Mouse (Mus musculus) liver, embryonic 11.5 days (tissue): Measurements from ENCODE around the gene Pspc1. TPM values are rescaled to one million over a fixed set of nuclear protein-coding genes. Genes with fewer than 3 reads are reported as not detected.
A peak's percentile ranks its signal among the peaks of the same experiment; 100 is the strongest.

ENCODE experiments used
- ATAC-seq: fragments of 200-750 bp; cut with Nextera tagmentation; replicated peaks from 2 replicates; pipeline ENCODE4 v1.8.0; 2017; ENCODE audit warnings: moderate number of reproducible peaks, mild to moderate bottlenecking, moderate TSS enrichment, moderate library complexity; ENCODE audit not compliant: low FRiP score
- DNase-seq: peaks from one replicate; pipeline ENCODE4 v3.0.0-alpha.2; 2017; ENCODE audit warnings: low spot score
- H3K27ac ChIP-seq: fragments of 300-500 bp; sonication (generic); 2 replicates; pipeline ENCODE4 v1.5.1; 2014; ENCODE audit warnings: mild to moderate bottlenecking, low read depth, low read length, control low read depth
- H3K27me3 ChIP-seq: fragments of 300-500 bp; sonication (generic); replicated peaks from 2 replicates; pipeline ENCODE4 v1.6.1; 2014; ENCODE audit warnings: low read length, mixed read lengths; ENCODE audit not compliant: control insufficient read depth, insufficient read depth
- H3K36me3 ChIP-seq: fragments of 300-500 bp; sonication (generic); 2 replicates; pipeline ENCODE4 v1.6.1; 2014; ENCODE audit warnings: mild to moderate bottlenecking, low read length, moderate library complexity, mixed read lengths; ENCODE audit not compliant: control insufficient read depth, insufficient read depth
- H3K4me1 ChIP-seq: fragments of 300-500 bp; sonication (generic); replicated peaks from 2 replicates; pipeline ENCODE4 v1.6.1; 2014; ENCODE audit warnings: low read length, mixed read lengths; ENCODE audit not compliant: control insufficient read depth, insufficient read depth
- H3K4me2 ChIP-seq: fragments of 300-500 bp; sonication (generic); 2 replicates; pipeline ENCODE4 v1.6.1; 2014; ENCODE audit warnings: mild to moderate bottlenecking, control low read depth, moderate library complexity
- H3K4me3 ChIP-seq: fragments of 300-500 bp; sonication (generic); 2 replicates; pipeline ENCODE4 v1.5.1; 2014; ENCODE audit warnings: low read depth, low read length, control low read depth
- H3K9ac ChIP-seq: fragments of 300-500 bp; sonication (generic); 2 replicates; pipeline ENCODE4 v1.6.1; 2014; ENCODE audit warnings: low read depth, low read length, control low read depth
- H3K9me3 ChIP-seq: fragments of 300-500 bp; sonication (generic); 2 replicates; pipeline ENCODE4 v1.6.1; 2016; ENCODE audit warnings: low read length, inconsistent platforms, mixed read lengths; ENCODE audit not compliant: control insufficient read depth
- WGBS: fragments of 180-500 bp; shearing (Covaris S2); extraction: QIAGEN DNeasy Blood & Tissue Kit; methylation state at CpG from one replicate; pipeline ENCODE4 v1.1.7; 2014; 5-methylcytosine and 5-hydroxymethylcytosine counted together
- polyA plus RNA-seq: library from polyadenylated mRNA; unstranded; fragments of >200 nt; fragmentation: Nextera tagmentation; extraction: Ambion mirVana; gene quantifications from 2 replicates; pipeline ENCODE4 v1.2.1, GENCODE M21; 2014

Gene Pspc1
- polyA plus RNA-seq, 1 experiment from 2014 or later, result 33.8 TPM

DNA sequence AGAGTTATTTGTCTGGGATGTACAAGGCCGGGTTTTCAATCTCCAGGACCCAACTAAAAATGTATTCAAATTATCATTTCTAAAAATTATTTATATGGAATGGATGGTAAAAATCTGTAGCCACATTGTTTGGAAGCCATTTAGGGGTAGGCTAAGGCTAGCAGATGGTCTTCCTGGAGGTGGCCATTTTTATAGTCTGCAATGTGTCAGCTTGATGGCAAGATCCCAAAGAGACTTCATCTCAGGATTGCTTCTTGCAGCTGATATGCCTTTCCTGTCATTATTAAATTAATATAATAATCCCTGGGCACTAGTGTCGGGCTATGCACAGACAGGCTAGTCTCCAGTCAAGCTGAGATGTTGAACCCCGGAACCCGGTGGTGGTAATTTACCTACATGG lies 26.8 kb downstream of the Pspc1 start:
- H3K27ac ChIP-seq, result no peak overlapping the region
- DNase-seq, result no peak
- ATAC-seq, result no peak
- H3K27me3 ChIP-seq, result no peaks in the 10 kb centered on the region
- no peak overlapping the region for H3K4me2 ChIP-seq
- no peaks in the 10 kb centered on the region for H3K4me1 ChIP-seq
- no peaks in the 10 kb centered on the region for H3K9me3 ChIP-seq
- H3K4me3 ChIP-seq, result no peak overlapping the region
- no peak overlapping the region for H3K9ac ChIP-seq
- peaks cover 19% of the 10 kb centered on the region; the same call in 1 of the 2 replicates for H3K36me3 ChIP-seq
- 93% methylated on average over 4 of the region's 4 CpGs for WGBS

DNA sequence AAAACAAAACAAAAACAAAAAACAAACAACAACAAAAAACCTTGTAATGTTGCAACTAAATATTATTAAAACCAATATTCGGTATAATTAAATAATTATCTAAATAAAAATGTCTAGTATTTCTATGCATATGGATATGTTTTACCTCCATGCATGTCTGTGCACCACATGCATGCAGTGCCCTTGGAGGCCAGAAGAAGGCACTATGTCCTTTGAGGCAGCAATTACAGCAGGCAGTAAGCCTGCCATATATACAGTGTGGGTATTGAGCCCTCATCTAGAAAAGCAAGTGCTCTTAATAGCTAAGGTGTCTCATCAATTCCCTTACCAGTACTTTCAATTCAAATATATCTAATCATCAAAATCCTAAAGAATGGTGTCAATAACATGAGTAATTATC lies 37.9 kb downstream of the Pspc1 start:
- WGBS, result 79% methylated on average over 1 of the region's 1 CpGs
- no peak overlapping the region for H3K4me2 ChIP-seq
- H3K9ac ChIP-seq, result no peak overlapping the region
- DNase-seq, result no peak
- H3K4me1 ChIP-seq, result no peaks in the 10 kb centered on the region
- no peaks in the 10 kb centered on the region for H3K36me3 ChIP-seq
- ATAC-seq, result no peak
- no peak overlapping the region for H3K4me3 ChIP-seq
- no peaks in the 10 kb centered on the region for H3K9me3 ChIP-seq
- no peak overlapping the region for H3K27ac ChIP-seq
- no peaks in the 10 kb centered on the region for H3K27me3 ChIP-seq

DNA sequence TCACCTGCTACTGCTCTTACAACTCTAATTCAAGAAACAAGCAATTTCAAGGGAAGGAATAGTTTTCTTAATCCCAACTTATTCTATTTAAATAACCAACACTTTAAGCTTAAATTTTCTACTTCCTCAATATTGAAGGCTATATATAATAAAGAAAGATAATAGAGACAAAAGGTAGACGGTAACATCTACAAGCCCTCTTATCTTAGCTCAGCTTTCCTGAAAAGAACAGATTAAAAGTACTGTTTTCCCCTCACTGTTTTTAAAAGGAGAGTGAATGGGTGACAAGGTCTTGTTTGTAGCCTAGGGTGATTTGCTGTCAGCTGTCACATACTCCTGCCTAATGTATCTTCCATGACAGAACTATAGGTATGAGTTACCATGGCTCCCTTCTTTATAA lies 51.6 kb downstream of the Pspc1 start:
- WGBS, result 45% methylated on average over 1 of the region's 1 CpGs
- Histone ChIP-seq H3K4me3 (no peak overlapping the region), H3K36me3 (0 out of 2 replicates have a peak, but pooled peaks cover 2% of the 10 kb centered on the region), H3K9ac (no peak overlapping the region), H3K4me1 (no peaks in the 10 kb centered on the region), H3K27me3 (no peaks in the 10 kb centered on the region), H3K27ac (no peak overlapping the region), H3K4me2 (no peak overlapping the region), H3K9me3 (no peaks in the 10 kb centered on the region)
- no peak for DNase-seq
- no peak for ATAC-seq

DNA sequence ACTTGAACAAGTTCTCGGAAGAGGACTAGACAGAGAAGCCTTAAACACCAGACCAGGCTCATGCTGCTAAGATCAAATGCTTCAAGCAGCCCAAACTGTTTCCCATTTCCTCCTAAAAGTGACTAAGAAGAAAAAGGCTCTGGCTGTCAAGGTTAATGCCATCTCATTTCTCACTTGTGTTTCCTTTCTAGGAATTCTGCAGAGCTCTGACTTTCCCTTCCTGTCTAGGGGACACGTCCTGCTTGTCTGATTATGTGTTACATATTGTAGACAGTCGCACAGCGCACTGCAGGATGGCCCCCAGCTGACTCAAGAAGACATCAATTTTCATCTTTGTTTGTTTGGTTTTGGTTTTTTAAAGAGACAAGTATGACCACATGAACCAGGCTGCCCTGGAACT lies 72.4 kb downstream of the Pspc1 start:
- Histone ChIP-seq H3K4me1 (peaks cover 10% of the 10 kb centered on the region; the same call in 1 of the 2 replicates), H3K9me3 (no peaks in the 10 kb centered on the region), H3K27ac (no peak overlapping the region), H3K27me3 (no peaks in the 10 kb centered on the region), H3K4me2 (no peak overlapping the region), H3K4me3 (no peak overlapping the region), H3K36me3 (0 out of 2 replicates have a peak, but pooled peaks cover 2% of the 10 kb centered on the region), H3K9ac (no peak overlapping the region)
- ATAC-seq (no peak), DNase-seq (no peak)
- 72% methylated on average over 4 of the region's 4 CpGs for WGBS

DNA sequence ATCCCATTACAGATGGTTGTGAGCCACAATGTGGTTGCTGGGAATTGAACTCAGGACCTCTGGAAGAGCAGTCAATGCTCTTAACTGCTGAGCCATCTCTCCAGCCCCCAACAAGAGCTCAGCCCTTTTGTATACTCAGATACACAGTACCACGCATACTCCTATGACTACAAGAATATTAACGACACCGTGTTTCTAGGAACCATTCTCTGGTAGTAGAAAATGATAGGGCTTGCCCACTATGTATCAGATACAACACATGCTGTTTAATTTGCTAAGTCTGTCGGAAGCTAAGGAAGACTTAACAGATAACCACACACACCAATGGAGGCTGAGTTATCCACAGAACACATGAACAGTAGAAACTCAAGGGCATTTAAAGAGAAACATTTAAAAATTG lies 75.5 kb downstream of the Pspc1 start:
- ATAC-seq (peak; percentile 80), DNase-seq (no peak)
- Histone ChIP-seq H3K27me3 (no peaks in the 10 kb centered on the region), H3K4me1 (peaks cover 10% of the 10 kb centered on the region; the same call in 1 of the 2 replicates), H3K4me2 (no peak overlapping the region), H3K9ac (no peak overlapping the region), H3K36me3 (peaks cover 5% of the 10 kb centered on the region), H3K9me3 (no peaks in the 10 kb centered on the region), H3K27ac (no peak overlapping the region), H3K4me3 (no peak overlapping the region)
- WGBS, result 68% methylated on average over 4 of the region's 4 CpGs

DNA sequence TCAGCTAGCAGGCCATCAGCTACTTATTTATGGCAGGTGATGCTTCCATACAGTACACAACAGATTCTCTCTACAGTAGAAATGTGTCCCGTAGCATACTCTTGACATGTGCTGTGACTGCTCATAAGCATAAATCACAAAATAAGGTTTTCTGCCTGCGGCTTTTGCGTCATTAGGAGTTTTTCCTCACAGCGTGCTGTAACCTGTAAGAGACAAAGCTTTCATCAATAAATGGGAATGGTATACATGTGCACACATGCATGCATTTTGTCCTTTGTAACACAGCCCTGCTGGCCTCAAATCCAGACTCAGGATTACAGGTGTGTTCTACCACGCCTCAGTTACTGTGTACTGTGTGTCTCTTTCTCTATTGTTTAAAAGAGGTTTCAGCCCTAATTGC lies 80.3 kb downstream of the Pspc1 start:
- H3K9me3 ChIP-seq, result no peaks in the 10 kb centered on the region
- no peaks in the 10 kb centered on the region for H3K4me1 ChIP-seq
- no peak for ATAC-seq
- no peak overlapping the region for H3K27ac ChIP-seq
- no peak overlapping the region for H3K4me2 ChIP-seq
- WGBS, result 94% methylated on average over 5 of the region's 5 CpGs
- H3K36me3 ChIP-seq, result peaks cover 28% of the 10 kb centered on the region
- DNase-seq, result no peak
- H3K27me3 ChIP-seq, result no peaks in the 10 kb centered on the region
- no peak overlapping the region for H3K9ac ChIP-seq
- H3K4me3 ChIP-seq, result no peak overlapping the region

DNA sequence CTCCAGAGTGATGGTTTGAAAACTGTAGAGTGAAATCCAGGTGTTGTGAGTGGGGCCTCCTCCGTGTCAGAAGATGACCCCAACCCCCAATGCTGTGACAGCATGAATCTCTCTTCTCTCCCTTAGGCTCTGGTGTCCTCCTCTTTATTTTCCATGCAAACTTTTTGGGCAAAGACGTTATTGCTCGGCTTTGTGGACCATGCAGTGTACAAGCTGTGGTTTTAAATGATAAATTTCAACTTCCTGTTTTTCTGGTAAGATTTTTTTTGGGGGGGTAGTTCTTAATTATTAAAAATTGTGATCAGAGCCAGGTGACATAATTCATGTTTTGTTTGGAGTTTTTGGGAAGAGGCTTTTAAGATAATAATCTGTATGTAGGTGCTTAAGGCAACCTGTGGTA lies 82.6 kb downstream of the Pspc1 start:
- H3K4me2 ChIP-seq, result no peak overlapping the region
- DNase-seq (no peak), ATAC-seq (no peak)
- H3K27me3 ChIP-seq, result no peaks in the 10 kb centered on the region
- H3K4me3 ChIP-seq, result no peak overlapping the region
- WGBS, result 69% methylated on average over 3 of the region's 3 CpGs
- H3K9ac ChIP-seq, result no peak overlapping the region
- no peak overlapping the region for H3K27ac ChIP-seq
- H3K36me3 ChIP-seq, result peaks cover 37% of the 10 kb centered on the region
- H3K9me3 ChIP-seq, result no peaks in the 10 kb centered on the region
- no peaks in the 10 kb centered on the region for H3K4me1 ChIP-seq

DNA sequence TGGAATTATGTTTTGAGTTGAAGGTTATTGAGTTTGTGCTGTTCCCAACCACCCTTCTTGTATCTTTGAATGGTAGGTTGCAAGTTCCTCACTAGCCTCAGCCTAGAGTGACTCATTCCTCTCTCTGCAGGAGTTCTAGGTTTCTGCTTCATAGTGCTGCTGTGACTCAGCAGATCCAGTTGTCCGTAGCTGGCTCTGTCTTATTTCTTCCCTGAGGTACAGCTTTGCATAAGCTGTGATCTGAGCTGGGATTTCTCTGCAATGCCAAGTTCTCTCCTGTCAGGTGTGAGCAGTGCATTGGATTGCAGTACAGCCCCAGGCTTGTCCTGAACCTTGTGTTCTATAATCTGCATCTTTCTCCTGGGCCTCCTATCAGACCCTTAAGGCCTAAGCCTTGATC lies 88.3 kb downstream of the Pspc1 start:
- WGBS, result 68% methylated on average over 1 of the region's 1 CpGs
- Histone ChIP-seq H3K9me3 (no peaks in the 10 kb centered on the region), H3K36me3 (peaks cover 46% of the 10 kb centered on the region), H3K4me1 (no peaks in the 10 kb centered on the region), H3K9ac (no peak overlapping the region), H3K4me2 (no peak overlapping the region), H3K4me3 (no peak overlapping the region), H3K27me3 (no peaks in the 10 kb centered on the region), H3K27ac (no peak overlapping the region)
- DNase-seq, result no peak
- no peak for ATAC-seq

DNA sequence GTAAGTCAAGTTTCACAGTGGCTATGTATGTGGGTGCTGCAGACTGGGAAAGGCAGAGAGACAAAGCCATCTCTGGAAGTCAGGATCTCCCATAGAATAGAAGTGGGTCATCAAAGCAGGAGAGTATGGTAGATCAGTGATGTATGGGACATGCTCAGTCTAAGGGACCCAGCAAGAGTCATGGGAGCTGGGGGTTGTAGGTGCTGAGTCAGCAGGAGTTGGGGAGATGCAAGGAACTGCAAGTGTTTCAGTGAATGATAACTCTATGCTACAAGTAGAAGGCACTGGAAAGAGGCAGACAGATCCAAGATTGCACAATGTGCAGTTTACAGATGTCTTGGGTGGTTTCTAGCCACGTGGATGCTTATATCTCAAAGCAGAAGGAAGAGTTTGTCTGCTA lies 89.0 kb downstream of the Pspc1 start:
- ATAC-seq, result no peak
- H3K27ac ChIP-seq, result no peak overlapping the region
- no peak overlapping the region for H3K4me2 ChIP-seq
- H3K36me3 ChIP-seq, result peaks cover 40% of the 10 kb centered on the region
- H3K4me3 ChIP-seq, result no peak overlapping the region
- no peak overlapping the region for H3K9ac ChIP-seq
- H3K27me3 ChIP-seq, result no peaks in the 10 kb centered on the region
- WGBS, result 83% methylated on average over 1 of the region's 1 CpGs
- no peaks in the 10 kb centered on the region for H3K9me3 ChIP-seq
- DNase-seq, result no peak
- no peaks in the 10 kb centered on the region for H3K4me1 ChIP-seq
